Mouse (Mus musculus) central nervous system, embryonic 14 days (tissue): ENCODE data around the gene Dxo. TPM values are rescaled to one million over a fixed set of nuclear protein-coding genes. Genes with fewer than 3 reads are reported as not detected.

Experiments used
- polyA plus RNA-seq: library from polyadenylated mRNA; depleted of rRNA; stranded (reverse); fragments of >200 nt; gene quantifications from 2 replicates; pipeline ENCODE4 v1.2.3, GENCODE M21; 2012; rRNA removed

Dxo gene
- 84.5 and 86.1 TPM in 2 replicates for polyA plus RNA-seq

GRCm38 (mm10) chr17:34836856-34837221, at the start of gene Dxo, which contains the start of gene Stk19:
TSS of gene Dxo (plus strand) at chr17:34837019.
TSS of gene Stk19 (minus strand) at chr17:34836945.

GRCm38 (mm10) chr17:34804301-34804700, 32.5 kb upstream of the Dxo start, which contains the start of gene Cyp21a1:
TSS of gene Cyp21a1 (minus strand) at chr17:34804561.

DNA sequence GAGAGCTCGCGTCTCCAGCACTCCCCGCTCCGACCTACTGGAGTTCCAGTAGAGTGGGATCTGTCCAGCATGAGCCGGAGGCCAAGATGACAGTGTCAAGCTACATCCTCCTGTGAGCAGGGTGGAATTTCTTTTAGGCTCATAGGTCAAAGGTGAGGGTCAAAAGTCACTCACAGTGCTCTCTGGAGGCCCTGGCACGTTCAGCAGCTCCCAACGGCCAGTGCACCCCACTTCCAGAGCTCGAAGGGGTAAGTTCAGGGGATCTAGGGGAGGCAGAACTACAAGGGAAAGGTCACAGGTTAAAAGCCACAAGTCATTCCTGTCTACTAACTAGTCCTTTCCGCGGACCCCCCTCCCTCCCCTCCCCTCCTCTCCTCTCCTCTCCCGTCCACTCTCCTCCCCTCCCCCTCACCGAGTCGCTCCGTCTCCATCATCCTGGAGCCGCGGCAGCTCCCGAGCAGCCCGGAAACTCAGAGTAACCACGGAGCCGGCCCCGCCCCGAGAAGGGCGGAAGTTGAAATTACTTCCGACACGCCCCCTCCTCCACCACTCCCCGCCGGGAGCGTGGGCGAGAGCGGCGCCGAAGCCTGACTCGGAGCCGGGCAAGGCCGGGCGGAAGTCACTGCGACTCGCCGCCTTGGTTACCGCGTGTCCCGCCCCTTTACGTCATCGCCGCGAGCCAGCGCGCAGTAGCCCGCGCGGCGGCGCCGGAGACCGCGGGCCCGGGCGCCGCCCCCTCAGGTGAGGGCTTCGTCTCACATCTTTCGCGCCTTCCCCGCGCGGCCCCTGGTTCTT, 13.1 kb downstream of the Dxo start, which contains the start of the genes Skiv2l and Nelfe:
Skiv2l (minus strand) TSS at position 489 of the 795 bp plus-strand sequence.
Nelfe (plus strand) TSS at position 670 of the 795 bp plus-strand sequence.

GRCm38 (mm10) chr17:34862416-34863081, 25.7 kb downstream of the Dxo start, which contains the start of gene Cfb:
TSS of gene Cfb (minus strand) at chr17:34862518.

GRCm38 (mm10) chr17:34879336-34879879, 42.6 kb downstream of the Dxo start, which contains the start of gene Zbtb12:
TSS of gene Zbtb12 (plus strand) at chr17:34879483.

DNA sequence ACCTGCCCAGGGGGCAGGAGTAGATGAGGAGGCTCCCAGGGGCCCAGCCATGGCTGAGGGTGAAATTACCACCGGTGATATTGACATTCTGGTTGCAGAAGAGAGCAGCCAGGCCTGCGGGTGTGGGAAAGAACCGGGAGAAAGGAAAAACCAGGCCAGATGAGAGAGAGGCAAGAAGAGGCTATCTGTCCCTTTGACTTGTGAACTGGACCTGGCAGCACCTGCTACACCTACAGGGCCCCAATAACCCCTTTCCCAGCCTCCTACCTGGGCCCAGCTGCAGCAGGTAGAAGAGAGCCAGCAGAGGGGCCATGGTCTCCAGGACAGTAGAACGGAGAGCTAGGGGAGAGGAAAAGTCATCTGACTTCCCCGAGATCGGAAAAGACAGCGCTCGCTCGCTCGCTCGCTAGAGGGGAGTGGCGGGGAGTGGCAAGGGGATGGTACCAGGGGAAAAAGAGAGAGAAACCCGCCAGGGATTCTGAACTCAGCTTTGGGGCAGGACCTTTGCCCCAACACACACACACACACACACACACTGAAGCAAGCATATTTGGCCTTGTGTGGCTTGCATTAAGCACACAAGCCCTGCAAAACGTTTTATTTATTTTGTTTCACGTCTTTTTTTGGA, 45.0 kb downstream of the Dxo start, which contains the start of gene Gm20547:
Gm20547 (minus strand) TSS at position 360 of the 628 bp plus-strand sequence.

Other genes with a start within 250 kb of the Dxo start
- gene Gpsm3, start 247.2 kb upstream of the Dxo start, polyA plus RNA-seq, result 3.4 and 4.3 TPM in 2 replicates
- 104 and 106 TPM in 2 replicates for gene Pbx2, start 245.8 kb upstream of the Dxo start, polyA plus RNA-seq
- gene Ager, start 239.2 kb upstream of the Dxo start, polyA plus RNA-seq, result 8.7 and 9.9 TPM in 2 replicates
- 226 and 258 TPM in 2 replicates for gene Rnf5, start 233.3 kb upstream of the Dxo start, polyA plus RNA-seq
- 172 and 183 TPM in 2 replicates for gene Agpat1, start 232.8 kb upstream of the Dxo start, polyA plus RNA-seq
- gene Egfl8, start 221.0 kb upstream of the Dxo start, polyA plus RNA-seq, result 9.5 and 13.6 TPM in 2 replicates
- gene Ppt2, start 208.5 kb upstream of the Dxo start, polyA plus RNA-seq, result 25.5 and 27.9 TPM in 2 replicates
- gene Prrt1, start 207.5 kb upstream of the Dxo start, polyA plus RNA-seq, result 44.9 and 49.4 TPM in 2 replicates
- 5.3 and 5.5 TPM in 2 replicates for gene Fkbpl, start 192.3 kb upstream of the Dxo start, polyA plus RNA-seq
- gene Atf6b, start 189.9 kb upstream of the Dxo start, polyA plus RNA-seq, result 107 and 109 TPM in 2 replicates
- 0.34 and 0.75 TPM in 2 replicates for gene Tnxb, start 166.5 kb upstream of the Dxo start, polyA plus RNA-seq
- gene C4b, start 93.1 kb upstream of the Dxo start, polyA plus RNA-seq, result 0.23 and 0.74 TPM in 2 replicates
- 0.04 TPM in 1 of 2 replicates, not detected in the other for gene Cyp21a1, start 32.5 kb upstream of the Dxo start, polyA plus RNA-seq
- gene Stk19, start 74 bp upstream of the Dxo start, polyA plus RNA-seq, result 68.6 and 70.2 TPM in 2 replicates
- gene Skiv2l, start 13.2 kb downstream of the Dxo start, polyA plus RNA-seq, result 102 and 104 TPM in 2 replicates
- 74.4 and 75.2 TPM in 2 replicates for gene Nelfe, start 13.4 kb downstream of the Dxo start, polyA plus RNA-seq
- gene Cfb, start 25.5 kb downstream of the Dxo start, polyA plus RNA-seq, result 1.2 and 2.4 TPM in 2 replicates
- 112 and 124 TPM in 2 replicates for gene Zbtb12, start 42.5 kb downstream of the Dxo start, polyA plus RNA-seq
- gene Gm20547, start 45.0 kb downstream of the Dxo start, polyA plus RNA-seq, result not detected in 2 replicates
- 2.2 and 3.4 TPM in 2 replicates for gene C2, start 61.2 kb downstream of the Dxo start, polyA plus RNA-seq
- 310 and 337 TPM in 2 replicates for gene Ehmt2, start 61.5 kb downstream of the Dxo start, polyA plus RNA-seq
- 0.02 and 0.08 TPM in 2 replicates for gene Slc44a4, start 77.4 kb downstream of the Dxo start, polyA plus RNA-seq
- 24.0 and 24.4 TPM in 2 replicates for gene Neu1, start 94.2 kb downstream of the Dxo start, polyA plus RNA-seq
- 4.4 and 6.7 TPM in 2 replicates for gene Hspa1b, start 122.2 kb downstream of the Dxo start, polyA plus RNA-seq
- gene Gm20481, start 132.9 kb downstream of the Dxo start, polyA plus RNA-seq, result not detected in 2 replicates
- gene Hspa1a, start 135.1 kb downstream of the Dxo start, polyA plus RNA-seq, result 4.1 and 5.8 TPM in 2 replicates
- gene Hspa1l, start 135.7 kb downstream of the Dxo start, polyA plus RNA-seq, result 0.29 and 0.31 TPM in 2 replicates
- gene Lsm2, start 144.8 kb downstream of the Dxo start, polyA plus RNA-seq, result 113 and 117 TPM in 2 replicates
- 96.9 and 103 TPM in 2 replicates for gene Vars, start 164.0 kb downstream of the Dxo start, polyA plus RNA-seq
- 0.54 and 0.55 TPM in 2 replicates for gene Vwa7, start 179.6 kb downstream of the Dxo start, polyA plus RNA-seq
- gene Sapcd1, start 191.0 kb downstream of the Dxo start, polyA plus RNA-seq, result 6.1 TPM in 2 replicates
- gene Msh5, start 209.7 kb downstream of the Dxo start, polyA plus RNA-seq, result 4.1 and 6.2 TPM in 2 replicates
- 89.1 and 106 TPM in 2 replicates for gene Clic1, start 212.9 kb downstream of the Dxo start, polyA plus RNA-seq
- 371 and 426 TPM in 2 replicates for gene Ddah2, start 222.0 kb downstream of the Dxo start, polyA plus RNA-seq
- gene Ly6g6c, start 228.4 kb downstream of the Dxo start, polyA plus RNA-seq, result 0.07 and 0.48 TPM in 2 replicates
- gene Mpig6b, start 229.2 kb downstream of the Dxo start, polyA plus RNA-seq, result 0.22 and 0.23 TPM in 2 replicates
- gene Ly6g6e, start 239.9 kb downstream of the Dxo start, polyA plus RNA-seq, result 3.0 and 7.1 TPM in 2 replicates
- 2.3 and 2.8 TPM in 2 replicates for gene Ly6g6d, start 241.0 kb downstream of the Dxo start, polyA plus RNA-seq
- 0.10 and 0.16 TPM in 2 replicates for gene Ly6g6f, start 248.6 kb downstream of the Dxo start, polyA plus RNA-seq